Comparison of ENCODE assay signal across 20 mouse cellular contexts in the genomic region with DNA sequence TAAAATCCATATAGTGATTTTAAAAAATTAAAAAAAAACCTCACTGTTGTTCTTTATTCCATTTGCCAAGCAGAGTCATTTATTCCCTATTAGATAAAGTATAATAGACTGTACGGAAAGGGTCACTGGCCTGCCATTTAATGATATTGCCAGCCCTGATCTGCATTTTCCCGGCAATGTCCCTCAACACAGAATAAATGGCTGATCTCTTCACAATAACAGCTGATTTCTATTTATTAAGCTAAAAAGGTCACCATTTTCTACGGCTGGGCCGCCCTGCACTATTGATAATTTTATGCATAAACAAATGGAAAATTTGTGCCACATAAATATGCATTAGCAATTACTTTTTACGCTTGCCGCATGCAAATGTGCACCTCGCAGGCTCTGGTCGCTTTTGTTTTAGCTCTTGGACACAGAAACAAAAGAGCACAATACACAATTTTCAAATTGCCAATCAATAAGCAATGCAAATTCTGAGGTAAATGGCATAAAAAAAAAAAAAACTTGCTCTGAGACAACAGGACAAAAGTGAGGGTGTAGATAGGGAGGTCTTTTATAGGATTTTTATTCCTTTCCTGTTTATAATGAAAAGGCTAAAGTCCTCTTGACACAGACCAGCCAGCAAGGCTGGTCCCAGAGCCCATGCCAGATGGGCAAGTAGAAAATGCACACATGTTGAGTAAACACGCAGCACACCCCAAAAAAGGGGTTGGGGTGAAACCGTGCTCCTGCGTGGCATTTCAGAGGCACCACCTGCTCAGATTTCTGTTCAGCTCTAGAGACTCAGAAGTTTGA.
DNase-seq lines count a peak whose midpoint lies in the region; ATAC-seq and TF ChIP-seq lines count a peak whose summit lies in the region.
"Had no signal": no experiment of that assay in that cellular context is flagged by ENCODE, and none has a peak within 500 bp of the region (broad histone marks: within the 10 kb centered on the region; RNA-seq: fewer than 3 reads in every experiment).

No protein-coding gene starts in this region.

- TF ChIP-seq POLR2A in liver, adult 2 months (IDR thresholded peaks at IDR 0.05; ENCODE audit: extremely low read depth, insufficient read depth, low read length): no peak

- no peaks in the 10 kb centered on the region for H3K9me3 ChIP-seq in forebrain, embryonic 12.5 days
- H3K9me3 ChIP-seq in forebrain, embryonic 10.5 days: no peaks in the 10 kb centered on the region
- no peaks in the 10 kb centered on the region for H3K9me3 ChIP-seq in stomach, embryonic 15.5 days
- no peaks in the 10 kb centered on the region for H3K9me3 ChIP-seq in stomach, postnatal 0 days (ENCODE audit: control insufficient read depth, low read length)
- H3K9me3 ChIP-seq: heart, embryonic 15.5 days; intestine, embryonic 15.5 days had no signal

- ATAC-seq in forebrain, embryonic 12.5 days (ENCODE audit: low FRiP score): peak; percentile 33
- ATAC-seq in stomach, embryonic 15.5 days (ENCODE audit: insufficient read depth, low FRiP score, low read depth): no peak
- ATAC-seq in stomach, postnatal 0 days (ENCODE audit: low FRiP score, low TSS enrichment): no peak
- ATAC-seq: intestine, embryonic 15.5 days had no signal

- H3K9ac ChIP-seq in forebrain, embryonic 12.5 days: no peak overlapping the region
- H3K9ac ChIP-seq in liver, adult 2 months (ENCODE audit: low read depth, low read length): peak overlapping the region; percentile 76
- H3K9ac ChIP-seq in stomach, embryonic 15.5 days: no peak overlapping the region
- H3K9ac ChIP-seq in stomach, postnatal 0 days (ENCODE audit: low read length): no peak overlapping the region
- H3K9ac ChIP-seq: heart, embryonic 15.5 days; intestine, embryonic 15.5 days had no signal

- peaks cover 9% of the 10 kb centered on the region; the same call in 1 of the 2 replicates for H3K4me1 ChIP-seq in forebrain, embryonic 12.5 days
- peaks cover 14% of the 10 kb centered on the region for H3K4me1 ChIP-seq in forebrain, embryonic 10.5 days
- peaks cover 6% of the 10 kb centered on the region for H3K4me1 ChIP-seq in liver, adult 2 months (ENCODE audit: control insufficient read depth, insufficient read depth, low read length)
- H3K4me1 ChIP-seq in stomach, embryonic 15.5 days: no peaks in the 10 kb centered on the region
- H3K4me1 ChIP-seq in stomach, postnatal 0 days (replicated peaks; ENCODE audit: control insufficient read depth, insufficient read depth): no peaks in the 10 kb centered on the region
- H3K4me1 ChIP-seq: heart, embryonic 15.5 days; intestine, embryonic 15.5 days had no signal

- no peak overlapping the region for H3K4me3 ChIP-seq in forebrain, embryonic 12.5 days (replicated peaks)
- H3K4me3 ChIP-seq in forebrain, embryonic 10.5 days: no peak overlapping the region
- peak overlapping the region; percentile 19; the same call in 1 of the 2 replicates for H3K4me3 ChIP-seq in liver, adult 2 months (ENCODE audit: insufficient read depth, low read depth, low read length)
- H3K4me3 ChIP-seq in stomach, embryonic 15.5 days (replicated peaks): no peak overlapping the region
- no peak overlapping the region for H3K4me3 ChIP-seq in stomach, postnatal 0 days (ENCODE audit: low read depth, low read length)
- H3K4me3 ChIP-seq: heart, adult 2 months; heart, embryonic 15.5 days; intestine, embryonic 15.5 days; left cerebral cortex, adult 2 months had no signal

- no peak for TF ChIP-seq EP300 in stomach, postnatal 0 days (optimal IDR thresholded peaks at IDR 0.05)

- H3K27ac ChIP-seq in forebrain, embryonic 12.5 days: peak overlapping the region; percentile 37
- no peak overlapping the region for H3K27ac ChIP-seq in forebrain, embryonic 10.5 days
- H3K27ac ChIP-seq in liver, adult 2 months (replicated peaks; ENCODE audit: insufficient read depth, low read depth, low read length): peak overlapping the region; percentile 96
- no peak overlapping the region; the same call in 1 of the 2 replicates for H3K27ac ChIP-seq in stomach, embryonic 15.5 days
- H3K27ac ChIP-seq in stomach, postnatal 0 days (replicated peaks): no peak overlapping the region
- H3K27ac ChIP-seq: heart, adult 2 months; heart, embryonic 15.5 days; intestine, embryonic 15.5 days; left cerebral cortex, adult 2 months had no signal

- no peaks in the 10 kb centered on the region for H3K27me3 ChIP-seq in forebrain, embryonic 12.5 days
- no peaks in the 10 kb centered on the region for H3K27me3 ChIP-seq in forebrain, embryonic 10.5 days (ENCODE audit: poor library complexity, severe bottlenecking)
- no peaks in the 10 kb centered on the region for H3K27me3 ChIP-seq in liver, adult 2 months (ENCODE audit: control insufficient read depth, insufficient read depth, low read length)
- no peaks in the 10 kb centered on the region for H3K27me3 ChIP-seq in stomach, embryonic 15.5 days (replicated peaks)
- no peaks in the 10 kb centered on the region for H3K27me3 ChIP-seq in stomach, postnatal 0 days (ENCODE audit: control insufficient read depth, insufficient read depth, low read length)
- H3K27me3 ChIP-seq: heart, embryonic 15.5 days; intestine, embryonic 15.5 days had no signal

- H3K79me2 ChIP-seq in liver, adult 2 months (ENCODE audit: control insufficient read depth, insufficient read depth, low read length): no peaks in the 10 kb centered on the region

- WGBS in forebrain, embryonic 12.5 days: 41% methylated on average over 11 of the region's 11 CpGs
- 88% methylated on average over 11 of the region's 11 CpGs for WGBS in forebrain, embryonic 10.5 days
- WGBS in liver, adult 2 months: 26% methylated on average over 11 of the region's 11 CpGs
- 76% methylated on average over 11 of the region's 11 CpGs for WGBS in stomach, embryonic 15.5 days
- 72% methylated on average over 11 of the region's 11 CpGs for WGBS in stomach, postnatal 0 days

- DNase-seq in forebrain, embryonic 10.5 days (ENCODE audit: extremely low spot score, low spot score): no peak
- DNase-seq in liver, adult 2 months (ENCODE audit: extremely low read depth, low read depth, low spot score): no peak
- no peak for DNase-seq in liver
- DNase-seq in stomach, postnatal 0 days (ENCODE audit: low spot score): no peak
- no peak for DNase-seq in layer of hippocampus, postnatal 14 days (ENCODE audit: low spot score in 2 of 2)
- DNase-seq in cerebellum, postnatal 36 days: no peak
- DNase-seq: adrenal gland, adult 2 months; cerebellum, adult 8-10 months; heart, adult 2 months; heart, postnatal 4 days; kidney, adult 9 months; kidney, postnatal 25 days; left cerebral cortex, postnatal 4 days; lung, adult 2 months; thymus, adult 18-20 months had no signal

- TF ChIP-seq CTCF in liver, adult 2 months (IDR thresholded peaks at IDR 0.05; ENCODE audit: low read depth, low read length): no peak
- TF ChIP-seq CTCF in stomach, postnatal 0 days (IDR thresholded peaks at IDR 0.05; ENCODE audit: low read depth): no peak

- no peak overlapping the region for H3K4me2 ChIP-seq in forebrain, embryonic 12.5 days
- H3K4me2 ChIP-seq in stomach, embryonic 15.5 days: 0 out of 2 replicates have a peak overlapping the region, but pooled peaks have one; percentile 13
- no peak overlapping the region for H3K4me2 ChIP-seq in stomach, postnatal 0 days (replicated peaks; ENCODE audit: low read depth)
- H3K4me2 ChIP-seq: heart, embryonic 15.5 days; intestine, embryonic 15.5 days had no signal

- no peaks in the 10 kb centered on the region for H3K36me3 ChIP-seq in forebrain, embryonic 12.5 days (replicated peaks)
- no peaks in the 10 kb centered on the region for H3K36me3 ChIP-seq in forebrain, embryonic 10.5 days (replicated peaks)
- no peaks in the 10 kb centered on the region for H3K36me3 ChIP-seq in liver, adult 2 months (ENCODE audit: control insufficient read depth, insufficient read depth, low read length)
- H3K36me3 ChIP-seq in stomach, embryonic 15.5 days: no peaks in the 10 kb centered on the region
- no peaks in the 10 kb centered on the region for H3K36me3 ChIP-seq in stomach, postnatal 0 days (ENCODE audit: control insufficient read depth, insufficient read depth, low read length)
- H3K36me3 ChIP-seq: heart, embryonic 15.5 days; intestine, embryonic 15.5 days had no signal

Comparison
In these comparisons a context has a peak if more than half of its experiments do, and no peak if none do; other contexts are left out.
1. H3K27ac ChIP-seq: peak in forebrain, embryonic 12.5 days (single experiment) and liver, adult 2 months (single experiment); none in forebrain, embryonic 10.5 days (single experiment), stomach, embryonic 15.5 days (single experiment) and stomach, postnatal 0 days (single experiment).